Mouse (Mus musculus) embryonic facial prominence, embryonic 11.5 days (tissue): Measurements from ENCODE around the gene Tmem255b. TPM values are rescaled to one million over a fixed set of nuclear protein-coding genes. Genes with fewer than 3 reads are reported as not detected.
A peak's percentile ranks its signal among the peaks of the same experiment; 100 is the strongest.

ENCODE experiments used
- ATAC-seq: fragments of 200-750 bp; cut with Nextera tagmentation; replicated peaks from 2 replicates; pipeline ENCODE4 v1.8.0; 2017; ENCODE audit warnings: low read depth; ENCODE audit not compliant: insufficient number of reproducible peaks, low FRiP score, low TSS enrichment
- DNase-seq: peaks from one replicate; pipeline ENCODE4 v3.0.0-alpha.2; 2015; ENCODE audit warnings: low spot score
- H3K27ac ChIP-seq: fragments of 300-500 bp; sonication (generic); replicated peaks from 2 replicates; pipeline ENCODE4 v1.5.1; 2014; ENCODE audit warnings: mild to moderate bottlenecking, low read depth, low read length, control low read depth
- H3K27me3 ChIP-seq: fragments of 300-500 bp; sonication (generic); 2 replicates; pipeline ENCODE4 v1.6.1; 2014; ENCODE audit warnings: mild to moderate bottlenecking, low read length, moderate library complexity, mixed read lengths; ENCODE audit not compliant: control insufficient read depth, insufficient read depth
- H3K36me3 ChIP-seq: fragments of 300-500 bp; sonication (generic); replicated peaks from 2 replicates; pipeline ENCODE4 v1.6.1; 2014; ENCODE audit warnings: low read depth, mild to moderate bottlenecking, low read length, moderate library complexity, mixed read lengths; ENCODE audit not compliant: control insufficient read depth, insufficient read depth
- H3K4me1 ChIP-seq: fragments of 300-500 bp; sonication (generic); 2 replicates; pipeline ENCODE4 v1.6.1; 2014; ENCODE audit warnings: low read length, mixed read lengths; ENCODE audit not compliant: control insufficient read depth, insufficient read depth
- H3K4me2 ChIP-seq: fragments of 300-500 bp; sonication (generic); 2 replicates; pipeline ENCODE4 v1.6.1; 2014; ENCODE audit warnings: low read depth, mild to moderate bottlenecking, control low read depth, low read length, moderate library complexity
- H3K4me3 ChIP-seq: fragments of 300-500 bp; sonication (generic); 2 replicates; pipeline ENCODE4 v1.5.1; 2014; ENCODE audit warnings: low read depth, low read length, control low read depth
- H3K9ac ChIP-seq: fragments of 300-500 bp; sonication (generic); replicated peaks from 2 replicates; pipeline ENCODE4 v1.6.1; 2014; ENCODE audit warnings: mild to moderate bottlenecking, control low read depth, low read length
- H3K9me3 ChIP-seq: fragments of 300-500 bp; sonication (generic); replicated peaks from 2 replicates; pipeline ENCODE4 v1.6.1; 2016; ENCODE audit warnings: mild to moderate bottlenecking, low read length, inconsistent platforms, mixed read lengths; ENCODE audit not compliant: control insufficient read depth
- WGBS: fragments of 180-500 bp; shearing (Covaris S2); extraction: QIAGEN DNeasy Blood & Tissue Kit; methylation state at CpG from one replicate; pipeline ENCODE4 v1.1.7; 2014; 5-methylcytosine and 5-hydroxymethylcytosine counted together
- polyA plus RNA-seq: library from polyadenylated mRNA; unstranded; fragments of >200 nt; fragmentation: Nextera tagmentation; extraction: Ambion mirVana; gene quantifications from 2 replicates; pipeline ENCODE4 v1.2.1, GENCODE M21; 2014

The Tmem255b gene
- polyA plus RNA-seq, 1 experiment from 2014 or later: 0.36 TPM

DNA sequence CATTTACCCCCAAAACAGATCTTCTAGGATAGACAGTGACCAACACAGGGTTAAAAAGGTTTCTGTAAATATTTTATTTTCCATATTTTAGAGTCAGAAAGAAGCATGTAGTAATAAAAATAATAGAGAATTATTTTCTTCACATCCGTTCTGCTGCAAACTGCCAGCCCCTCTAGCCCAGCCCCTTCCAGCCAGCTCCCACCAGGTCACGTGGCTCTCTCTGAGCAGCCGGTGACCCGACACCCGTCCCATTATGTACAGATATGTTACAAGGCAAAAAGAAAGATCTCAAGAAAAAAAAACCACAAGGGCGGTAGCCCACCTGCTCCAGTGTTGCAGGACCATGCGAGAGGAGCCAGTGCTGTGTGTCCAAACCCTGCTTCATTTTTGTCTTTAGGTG is 30.3 kb downstream of the Tmem255b start:
- no peak overlapping the region for H3K9ac ChIP-seq
- H3K27me3 ChIP-seq: no peaks in the 10 kb centered on the region
- H3K27ac ChIP-seq: no peak overlapping the region
- no peak for ATAC-seq
- H3K36me3 ChIP-seq: no peaks in the 10 kb centered on the region
- no peaks in the 10 kb centered on the region for H3K9me3 ChIP-seq
- H3K4me2 ChIP-seq: no peak overlapping the region
- no peak overlapping the region for H3K4me3 ChIP-seq
- DNase-seq: peak; percentile 20
- WGBS: 56% methylated on average over 7 of the region's 7 CpGs
- no peaks in the 10 kb centered on the region for H3K4me1 ChIP-seq

DNA sequence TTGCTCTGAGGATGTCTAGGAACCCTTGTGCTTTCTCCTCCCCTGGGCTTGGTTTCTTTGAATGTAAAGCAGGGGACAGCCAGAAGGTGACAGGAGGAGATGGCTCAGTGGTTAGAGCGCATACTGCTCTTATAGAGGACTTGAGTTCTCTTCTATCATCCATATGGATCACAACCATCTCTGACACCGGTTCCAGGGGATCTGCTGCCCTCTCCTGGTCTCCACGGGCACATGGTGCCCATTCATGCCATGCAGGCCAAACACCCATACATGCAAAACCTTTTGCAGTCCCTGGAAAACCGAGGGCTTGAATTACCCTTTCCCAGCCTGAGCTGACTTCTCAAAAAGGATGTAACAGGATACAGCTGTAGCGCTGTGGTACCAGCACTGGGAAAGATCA is 32.0 kb downstream of the Tmem255b start:
- no peak overlapping the region for H3K4me3 ChIP-seq
- DNase-seq (peak; percentile 18), ATAC-seq (no peak)
- H3K4me1 ChIP-seq: no peaks in the 10 kb centered on the region
- 59% methylated on average over 5 of the region's 5 CpGs for WGBS
- no peaks in the 10 kb centered on the region for H3K27me3 ChIP-seq
- no peak overlapping the region for H3K9ac ChIP-seq
- no peaks in the 10 kb centered on the region for H3K9me3 ChIP-seq
- H3K4me2 ChIP-seq: no peak overlapping the region
- H3K36me3 ChIP-seq: no peaks in the 10 kb centered on the region
- no peak overlapping the region for H3K27ac ChIP-seq

DNA sequence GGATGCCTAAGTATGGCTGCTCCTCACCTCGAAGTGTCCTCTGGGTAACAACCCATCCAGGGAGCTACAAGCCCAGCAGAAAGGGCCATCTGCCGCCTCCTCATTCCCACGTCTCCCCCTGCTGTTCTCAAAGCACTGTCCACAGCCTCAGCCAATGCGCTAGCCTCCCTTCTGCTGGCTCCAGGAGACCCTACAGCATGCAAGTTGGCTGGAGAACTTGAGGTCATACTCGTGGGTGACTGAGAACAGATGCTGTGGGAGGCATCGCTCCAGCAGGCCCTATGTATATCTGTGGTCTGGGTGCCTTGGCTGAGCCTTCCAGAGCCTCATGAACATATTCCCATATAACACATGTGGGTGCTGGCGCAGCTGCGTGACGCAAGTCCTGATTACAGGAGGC is 33.7 kb downstream of the Tmem255b start:
- Histone ChIP-seq H3K9me3 (no peaks in the 10 kb centered on the region), H3K4me2 (no peak overlapping the region), H3K4me1 (no peaks in the 10 kb centered on the region), H3K9ac (no peak overlapping the region), H3K4me3 (no peak overlapping the region), H3K27me3 (no peaks in the 10 kb centered on the region), H3K27ac (no peak overlapping the region), H3K36me3 (no peaks in the 10 kb centered on the region)
- WGBS: 78% methylated on average over 9 of the region's 9 CpGs
- no peak for ATAC-seq
- no peak for DNase-seq

DNA sequence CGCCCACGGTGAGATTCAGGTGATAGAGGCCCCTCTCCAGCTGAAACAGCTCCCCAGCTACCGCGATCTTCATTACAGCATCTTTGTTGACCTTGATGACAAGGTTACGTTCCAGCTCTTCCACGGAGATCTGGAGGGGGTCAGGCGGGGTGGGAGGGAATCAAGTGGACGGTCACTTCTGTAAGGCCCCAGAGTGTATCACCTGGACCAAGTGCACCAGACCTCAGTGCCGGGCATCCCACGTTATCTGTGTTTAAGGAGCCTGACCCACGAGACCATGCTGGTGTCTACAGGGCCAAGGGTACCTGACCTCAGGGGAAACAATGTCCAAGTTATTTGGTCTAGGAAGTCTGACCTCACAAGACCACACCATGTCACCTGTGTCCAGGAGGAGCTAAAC is 36.5 kb downstream of the Tmem255b start:
- Histone ChIP-seq H3K4me1 (no peaks in the 10 kb centered on the region), H3K4me2 (no peak overlapping the region), H3K27me3 (no peaks in the 10 kb centered on the region), H3K36me3 (no peaks in the 10 kb centered on the region), H3K9ac (no peak overlapping the region), H3K4me3 (no peak overlapping the region), H3K27ac (no peak overlapping the region), H3K9me3 (no peaks in the 10 kb centered on the region)
- DNase-seq (no peak), ATAC-seq (no peak)
- 87% methylated on average over 11 of the region's 11 CpGs for WGBS

DNA sequence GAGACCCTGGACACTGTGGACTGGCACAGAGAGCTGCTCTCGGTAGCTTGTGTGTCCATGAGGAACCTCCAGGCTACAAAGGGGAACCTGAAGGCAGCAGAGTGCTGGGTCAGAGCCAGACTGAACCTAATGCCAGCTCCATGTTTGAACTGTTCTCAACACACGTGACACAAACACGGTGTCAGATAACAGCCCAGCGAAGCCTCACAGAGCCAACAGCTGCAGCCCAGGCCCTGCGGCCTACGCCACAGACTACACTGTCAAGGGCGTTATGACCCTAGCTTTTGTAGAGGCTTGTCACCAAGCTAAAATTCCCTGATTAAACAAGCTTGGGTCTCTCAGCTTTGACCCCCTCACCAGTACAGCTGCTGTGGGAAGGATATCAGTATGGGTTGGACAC is 37.3 kb downstream of the Tmem255b start:
- no peaks in the 10 kb centered on the region for H3K36me3 ChIP-seq
- H3K27ac ChIP-seq: no peak overlapping the region
- WGBS: 59% methylated on average over 7 of the region's 7 CpGs
- H3K4me2 ChIP-seq: no peak overlapping the region
- H3K4me3 ChIP-seq: no peak overlapping the region
- no peak overlapping the region for H3K9ac ChIP-seq
- ATAC-seq (no peak; the same call in 1 of the 2 replicates), DNase-seq (peak; percentile 57)
- no peaks in the 10 kb centered on the region for H3K4me1 ChIP-seq
- no peaks in the 10 kb centered on the region for H3K27me3 ChIP-seq
- no peaks in the 10 kb centered on the region for H3K9me3 ChIP-seq

DNA sequence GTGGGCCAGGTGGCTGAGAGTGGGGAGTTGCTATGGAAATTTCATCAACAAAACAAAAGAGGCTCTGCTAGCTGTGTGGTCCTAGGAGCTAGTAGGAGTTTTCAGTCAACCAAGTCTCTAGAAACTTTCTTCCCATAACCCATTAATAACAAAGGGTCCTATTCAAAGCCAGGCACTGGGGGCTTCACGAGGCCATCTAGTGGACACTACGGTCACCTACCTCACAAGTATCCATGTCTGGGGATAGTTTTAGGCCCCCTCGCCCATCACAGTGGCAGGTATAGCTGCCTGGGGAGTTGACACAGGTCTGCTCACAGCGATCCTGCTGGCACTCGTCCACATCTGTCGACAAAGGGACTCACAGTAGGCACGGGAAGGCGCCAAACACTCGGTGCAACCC is 40.9 kb downstream of the Tmem255b start:
- Histone ChIP-seq H3K27ac (no peak overlapping the region), H3K9me3 (no peaks in the 10 kb centered on the region), H3K4me1 (no peaks in the 10 kb centered on the region), H3K36me3 (no peaks in the 10 kb centered on the region), H3K27me3 (no peaks in the 10 kb centered on the region), H3K4me3 (no peak overlapping the region), H3K9ac (no peak overlapping the region), H3K4me2 (no peak overlapping the region)
- 60% methylated on average over 9 of the region's 9 CpGs for WGBS
- DNase-seq: no peak
- no peak for ATAC-seq

DNA sequence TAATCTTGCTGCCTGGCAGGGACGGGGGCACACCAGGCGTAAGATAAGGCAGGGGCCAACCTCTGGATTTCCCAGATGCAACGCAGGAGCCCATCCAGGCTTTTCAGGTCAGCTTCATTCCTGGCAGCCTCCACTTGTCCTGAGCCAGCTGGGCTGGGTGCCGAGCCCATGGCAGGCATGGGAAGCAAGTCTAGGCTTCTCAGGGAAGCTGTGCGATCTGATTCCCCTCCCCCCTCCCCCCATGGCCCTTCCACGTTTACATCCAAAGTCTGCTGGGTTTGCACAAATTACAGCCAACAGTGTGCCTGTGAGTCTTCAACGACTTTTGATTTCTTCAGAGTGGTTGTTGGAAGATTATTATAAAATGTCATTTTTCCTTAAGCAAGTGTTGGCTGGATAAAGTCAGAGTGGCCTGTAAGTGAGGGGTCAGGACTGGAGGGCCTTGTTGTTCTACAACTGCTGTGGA is 46.1 kb downstream of the Tmem255b start:
- DNase-seq: no peak
- no peak for ATAC-seq
- no peak overlapping the region for H3K4me2 ChIP-seq
- H3K36me3 ChIP-seq: no peaks in the 10 kb centered on the region
- H3K27me3 ChIP-seq: no peaks in the 10 kb centered on the region
- no peak overlapping the region for H3K4me3 ChIP-seq
- H3K4me1 ChIP-seq: no peaks in the 10 kb centered on the region
- no peak overlapping the region for H3K27ac ChIP-seq
- WGBS: 79% methylated on average over 7 of the region's 7 CpGs
- no peak overlapping the region for H3K9ac ChIP-seq
- H3K9me3 ChIP-seq: no peaks in the 10 kb centered on the region

DNA sequence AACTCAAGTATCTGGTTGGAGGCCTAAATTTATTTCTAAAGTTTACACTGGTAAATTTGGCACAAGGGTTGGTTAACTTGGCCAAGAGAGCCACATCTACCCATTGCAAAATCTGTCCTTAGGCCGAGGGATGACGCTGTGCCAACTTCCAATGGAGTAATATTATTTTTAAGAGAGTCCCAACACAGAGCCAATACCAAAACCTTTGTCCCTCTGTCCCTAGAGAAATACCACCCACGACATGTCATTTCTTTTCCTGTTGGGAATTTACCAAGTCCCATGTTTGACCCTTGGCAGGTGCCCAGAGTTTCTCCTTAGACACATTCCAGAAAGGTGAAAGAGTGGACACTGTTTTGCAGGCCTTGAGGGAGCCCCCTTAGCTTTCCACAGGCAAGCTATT is 46.6 kb downstream of the Tmem255b start:
- Histone ChIP-seq H3K9ac (no peak overlapping the region), H3K4me2 (no peak overlapping the region), H3K4me1 (no peaks in the 10 kb centered on the region), H3K9me3 (no peaks in the 10 kb centered on the region), H3K36me3 (no peaks in the 10 kb centered on the region), H3K4me3 (no peak overlapping the region), H3K27me3 (no peaks in the 10 kb centered on the region), H3K27ac (no peak overlapping the region)
- DNase-seq (no peak), ATAC-seq (no peak)
- 89% methylated on average over 3 of the region's 3 CpGs for WGBS
